Mouse (Mus musculus): ENCODE measurements around the gene Pdpn.

Gene Pdpn

GRCm38 (mm10) chr4:143298431-143299315, 691 bp downstream of the Pdpn start:
- in situ Hi-C loops (cut with MboI), result no loop called here

- in situ Hi-C loops (cut with MboI), result no loop called here
Measured at GRCm38 (mm10) chr4:143297016-143297556, 2.3 kb downstream of the Pdpn start.

GRCm38 (mm10) chr4:143296153-143296552, 3.2 kb downstream of the Pdpn start:
- in situ Hi-C loops (cut with MboI), result no loop called here

- in situ Hi-C loops (cut with MboI), result no loop called here
Measured at GRCm38 (mm10) chr4:143294324-143294723, 5.0 kb downstream of the Pdpn start.

GRCm38 (mm10) chr4:143288880-143289279, 10.5 kb downstream of the Pdpn start:
- in situ Hi-C loops (cut with MboI), result no loop called here

- in situ Hi-C loops (cut with MboI), result no loop called here
Measured at GRCm38 (mm10) chr4:143288473-143288872, 10.9 kb downstream of the Pdpn start.

GRCm38 (mm10) chr4:143287065-143287464, 12.3 kb downstream of the Pdpn start:
- in situ Hi-C loops (cut with MboI), result no loop called here

- in situ Hi-C loops (cut with MboI), result no loop called here
Measured at GRCm38 (mm10) chr4:143280166-143280565, 19.2 kb downstream of the Pdpn start.

GRCm38 (mm10) chr4:143279661-143280060, 19.7 kb downstream of the Pdpn start:
- in situ Hi-C loops (cut with MboI), result no loop called here

GRCm38 (mm10) chr4:143279016-143279415, 20.3 kb downstream of the Pdpn start:
- in situ Hi-C loops (cut with MboI), result no loop called here

GRCm38 (mm10) chr4:143278429-143278871, 20.9 kb downstream of the Pdpn start:
- in situ Hi-C loops (cut with MboI), result no loop called here

- in situ Hi-C loops (cut with MboI), result no loop called here
Measured at GRCm38 (mm10) chr4:143277319-143277718, 22.0 kb downstream of the Pdpn start.

- in situ Hi-C loops (cut with MboI), result no loop called here
Measured at GRCm38 (mm10) chr4:143271571-143271970, 27.8 kb downstream of the Pdpn start.

GRCm38 (mm10) chr4:143270903-143271302, 28.5 kb downstream of the Pdpn start:
- in situ Hi-C loops (cut with MboI), result no loop called here

GRCm38 (mm10) chr4:143262696-143263095, 36.7 kb downstream of the Pdpn start:
- in situ Hi-C loops (cut with MboI), result no loop called here

GRCm38 (mm10) chr4:143259718-143260349, 39.5 kb downstream of the Pdpn start:
- in situ Hi-C loops (cut with MboI), result no loop called here

- in situ Hi-C loops (cut with MboI), result no loop called here
Measured at GRCm38 (mm10) chr4:143258517-143258916, 40.8 kb downstream of the Pdpn start.

GRCm38 (mm10) chr4:143257971-143258370, 41.4 kb downstream of the Pdpn start:
- in situ Hi-C loops (cut with MboI), result no loop called here

- in situ Hi-C loops (cut with MboI), result no loop called here
Measured at GRCm38 (mm10) chr4:143255541-143255940, 43.8 kb downstream of the Pdpn start.

GRCm38 (mm10) chr4:143253356-143253755, 46.0 kb downstream of the Pdpn start:
- in situ Hi-C loops (cut with MboI), result no loop called here

- in situ Hi-C loops (cut with MboI), result no loop called here
Measured at GRCm38 (mm10) chr4:143248050-143248449, 51.3 kb downstream of the Pdpn start.

- in situ Hi-C loops (cut with MboI), result no loop called here
Measured at GRCm38 (mm10) chr4:143241294-143241693, 58.1 kb downstream of the Pdpn start.
